Mouse (Mus musculus) effector memory CD4-positive, alpha-beta T cell, adult 7 months (primary cell): ENCODE results near the gene Map3k11. TPM values are rescaled to one million over a fixed set of nuclear protein-coding genes. Genes with fewer than 3 reads are reported as not detected.

ENCODE experiments used
- polyA plus RNA-seq: library from polyadenylated mRNA; unstranded; fragments of 100-300 nt; shearing (Covaris generic); gene quantifications from one replicate; pipeline ENCODE4 v1.2.1, GENCODE M21; 2017

Map3k11 gene
- polyA plus RNA-seq, result 60.9 TPM

GRCm38 (mm10) chr19:5688200-5689087, at the start of gene Map3k11, which contains the start of gene Pcnx3:
TSS of gene Map3k11 (plus strand) at chr19:5688742.
TSS of gene Pcnx3 (minus strand) at chr19:5688908.

GRCm38 (mm10) chr19:5662981-5663913, 25.3 kb upstream of the Map3k11 start, which contains the start of gene Sipa1:
TSS of gene Sipa1 (minus strand) at chr19:5663707.

GRCm38 (mm10) chr19:5704163-5704800, 15.7 kb downstream of the Map3k11 start, which contains the start of gene Kcnk7:
TSS of gene Kcnk7 (plus strand) at chr19:5704367.

DNA sequence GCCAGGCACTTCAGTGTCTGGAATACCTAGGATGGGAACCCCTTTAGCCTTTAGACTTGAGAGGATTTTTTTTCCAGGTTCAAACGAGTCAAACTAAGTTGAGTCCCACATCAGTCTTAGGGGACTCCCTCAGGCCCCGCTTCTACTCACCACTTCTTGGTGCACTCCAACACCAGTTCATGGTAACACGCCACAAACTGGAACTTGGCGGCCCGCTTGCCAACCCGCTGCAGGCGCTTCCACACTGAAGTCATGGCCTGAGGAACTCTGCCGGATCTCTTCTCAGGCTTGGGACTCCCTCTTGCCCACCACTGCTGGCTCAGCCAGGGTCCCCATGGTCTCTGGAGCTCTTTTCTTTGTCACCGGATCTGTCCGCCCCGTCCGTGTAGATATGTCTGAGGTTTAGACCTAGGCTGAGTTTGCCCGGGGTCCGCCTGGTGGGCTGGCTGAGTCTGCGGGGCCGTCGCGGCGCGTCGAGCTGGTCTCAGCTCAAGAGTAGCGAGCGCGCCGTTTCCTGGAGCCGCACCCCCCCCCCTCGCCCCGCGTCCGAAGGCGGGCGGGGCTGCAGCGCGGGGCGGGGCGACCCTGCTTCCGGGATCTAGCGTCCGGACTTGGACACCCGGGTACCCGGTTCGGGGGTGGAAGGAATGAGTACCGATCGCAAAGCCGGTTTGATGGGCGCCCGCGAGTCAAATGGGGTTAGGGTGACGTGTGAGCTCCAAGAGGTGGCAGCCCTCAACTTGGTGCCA, 37.4 kb downstream of the Map3k11 start, which contains the start of gene Ehbp1l1:
Gene Ehbp1l1, minus strand, starts transcription at position 551 of the 749 bp plus-strand sequence.

GRCm38 (mm10) chr19:5729444-5729815, 40.9 kb downstream of the Map3k11 start, which contains the start of gene Fam89b:
TSS of gene Fam89b (minus strand) at chr19:5729653.

DNA sequence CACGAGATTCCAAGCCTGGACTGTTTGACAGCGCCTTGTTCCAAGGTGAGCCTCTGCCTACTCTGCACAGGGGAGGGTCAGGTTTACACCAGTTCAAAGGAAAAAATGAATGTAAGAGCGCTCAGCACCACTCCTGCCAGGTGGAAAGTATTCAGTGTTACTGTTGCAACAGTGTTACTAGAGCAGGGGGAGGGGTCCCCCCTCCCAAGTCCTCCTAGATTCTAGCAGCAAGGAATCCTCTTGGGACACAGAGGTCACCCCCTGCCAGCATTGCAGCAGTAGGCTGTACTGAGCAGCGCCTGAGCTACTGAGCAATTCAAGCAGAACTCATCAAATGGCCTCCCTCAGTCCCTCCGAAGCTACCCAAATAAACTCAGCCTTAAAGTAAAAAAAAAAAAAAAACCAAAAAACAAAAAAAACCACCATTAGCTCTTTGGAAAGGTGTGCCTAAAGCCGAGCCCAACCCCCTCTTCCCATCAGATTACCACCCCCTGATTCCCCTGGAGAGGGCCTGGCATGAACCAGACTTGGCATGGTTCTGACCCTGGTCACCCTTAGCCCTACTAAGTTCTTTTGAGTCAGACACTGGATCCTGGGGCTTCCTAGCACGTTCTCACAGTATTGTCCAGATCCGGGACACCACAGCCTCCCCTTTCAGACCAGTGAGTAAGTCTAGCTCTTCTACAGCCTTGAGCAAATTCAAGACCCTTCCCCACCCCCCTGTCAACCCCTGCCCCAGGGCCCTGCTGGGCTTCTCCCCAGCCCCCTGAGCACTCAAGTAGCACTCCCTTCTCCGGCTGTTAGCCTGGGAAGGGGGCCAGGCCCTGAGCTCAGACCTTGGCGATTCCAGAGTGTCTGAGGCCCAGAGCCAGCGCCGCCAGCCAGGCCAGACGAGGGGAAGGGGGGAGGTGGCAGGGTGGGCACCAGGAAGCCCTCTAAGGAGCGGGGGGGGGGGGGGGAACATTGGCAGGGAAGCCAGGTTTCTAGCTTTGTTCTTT, 52.1 kb downstream of the Map3k11 start, which contains the start of gene Ltbp3:
Gene Ltbp3, plus strand, starts transcription at position 585 of the 998 bp plus-strand sequence.

Other genes with a start within 250 kb of the Map3k11 start
- not detected for gene Fosl1, start 241.2 kb upstream of the Map3k11 start, polyA plus RNA-seq
- gene Ccdc85b, start 230.8 kb upstream of the Map3k11 start, polyA plus RNA-seq, result 5.7 TPM
- gene Fibp, start 228.1 kb upstream of the Map3k11 start, polyA plus RNA-seq, result 59.4 TPM
- gene Ctsw, start 220.2 kb upstream of the Map3k11 start, polyA plus RNA-seq, result 473 TPM
- 2.7 TPM for gene Efemp2, start 214.8 kb upstream of the Map3k11 start, polyA plus RNA-seq
- 18.9 TPM for gene Mus81, start 200.3 kb upstream of the Map3k11 start, polyA plus RNA-seq
- 2,966 TPM for gene Cfl1, start 198.3 kb upstream of the Map3k11 start, polyA plus RNA-seq
- gene 1700020D05Rik, start 185.0 kb upstream of the Map3k11 start, polyA plus RNA-seq, result 0.38 TPM
- gene Snx32, start 178.2 kb upstream of the Map3k11 start, polyA plus RNA-seq, result 3.2 TPM
- 0.17 TPM for gene Ovol1, start 128.1 kb upstream of the Map3k11 start, polyA plus RNA-seq
- gene Ap5b1, start 120.7 kb upstream of the Map3k11 start, polyA plus RNA-seq, result 9.9 TPM
- 106 TPM for gene Rnaseh2c, start 86.9 kb upstream of the Map3k11 start, polyA plus RNA-seq
- gene Kat5, start 78.5 kb upstream of the Map3k11 start, polyA plus RNA-seq, result 87.0 TPM
- gene Rela, start 51.3 kb upstream of the Map3k11 start, polyA plus RNA-seq, result 333 TPM
- gene Sipa1, start 25.0 kb upstream of the Map3k11 start, polyA plus RNA-seq, result 216 TPM
- 38.2 TPM for gene Pcnx3, start 166 bp downstream of the Map3k11 start, polyA plus RNA-seq
- gene Kcnk7, start 15.6 kb downstream of the Map3k11 start, polyA plus RNA-seq, result 5.8 TPM
- gene Ehbp1l1, start 37.6 kb downstream of the Map3k11 start, polyA plus RNA-seq, result 53.7 TPM
- 83.2 TPM for gene Fam89b, start 40.9 kb downstream of the Map3k11 start, polyA plus RNA-seq
- gene Ltbp3, start 52.2 kb downstream of the Map3k11 start, polyA plus RNA-seq, result 0.33 TPM
- gene Scyl1, start 82.7 kb downstream of the Map3k11 start, polyA plus RNA-seq, result 62.6 TPM
- 120 TPM for gene Frmd8, start 186.5 kb downstream of the Map3k11 start, polyA plus RNA-seq
- gene Slc25a45, start 189.1 kb downstream of the Map3k11 start, polyA plus RNA-seq, result 21.1 TPM
- gene Tigd3, start 205.4 kb downstream of the Map3k11 start, polyA plus RNA-seq, result 0.30 TPM
- 126 TPM for gene Dpf2, start 224.3 kb downstream of the Map3k11 start, polyA plus RNA-seq
- 0.29 TPM for gene Cdc42ep2, start 236.1 kb downstream of the Map3k11 start, polyA plus RNA-seq